Mouse (Mus musculus): ENCODE data around the gene Acox3. TPM values are rescaled to one million over a fixed set of nuclear protein-coding genes. Genes with fewer than 3 reads are reported as not detected.

Acox3 gene
- polyA plus RNA-seq, 1 experiment = 110 TPM

DNA sequence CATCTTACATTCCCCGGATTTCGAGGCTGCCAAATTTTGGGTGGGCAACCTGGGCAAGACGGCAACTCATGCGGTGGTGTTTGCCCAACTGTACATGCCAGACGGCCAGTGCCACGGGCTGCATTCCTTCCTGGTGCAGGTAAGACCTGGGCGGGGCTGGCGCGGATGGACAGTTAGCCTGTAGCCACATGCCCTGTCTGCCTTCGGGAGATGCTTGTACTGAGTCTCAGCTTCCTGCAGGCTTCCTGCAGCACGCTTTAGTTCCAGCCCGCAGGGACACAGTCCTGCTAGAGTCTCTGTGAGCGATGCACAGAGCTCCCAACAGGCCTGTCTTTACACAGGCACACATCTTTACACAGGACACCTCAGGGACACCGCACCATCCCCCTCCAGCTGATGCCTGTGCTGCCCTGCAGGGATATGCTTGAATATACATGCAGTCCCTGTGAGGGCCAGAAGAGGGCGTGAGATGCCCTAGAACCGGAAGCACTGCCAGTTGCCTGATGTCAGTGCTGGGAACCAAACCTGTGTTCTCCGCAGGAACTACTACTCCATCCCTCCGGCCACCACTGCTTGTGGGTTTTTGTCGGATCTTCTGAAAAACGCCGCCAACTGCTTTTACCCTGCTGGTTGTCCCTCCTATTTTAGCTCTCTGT lies 9.4 kb downstream of the Acox3 start:
- H3K27ac ChIP-seq (ENCODE audit: insufficient read depth, low read depth, low read length) = no peak overlapping the region
- TF ChIP-seq CTCF (IDR thresholded peaks at IDR 0.05; ENCODE audit: low read depth, low read length) (no peak), POLR2A (IDR thresholded peaks at IDR 0.05; ENCODE audit: borderline replicate concordance, low read depth, low read length) (no peak)
- H3K4me1 ChIP-seq (ENCODE audit: control insufficient read depth, insufficient read depth, low read length) = no peaks in the 10 kb centered on the region
- no peak overlapping the region for H3K4me3 ChIP-seq (ENCODE audit: insufficient read depth, low read length)

- Histone ChIP-seq H3K27ac (ENCODE audit: insufficient read depth, low read depth, low read length) (no peak overlapping the region), H3K4me1 (ENCODE audit: control insufficient read depth, insufficient read depth, low read length) (no peaks in the 10 kb centered on the region), H3K4me3 (ENCODE audit: insufficient read depth, low read length) (no peak overlapping the region)
- TF ChIP-seq POLR2A (IDR thresholded peaks at IDR 0.05; ENCODE audit: borderline replicate concordance, low read depth, low read length) (no peak), CTCF (IDR thresholded peaks at IDR 0.05; ENCODE audit: low read depth, low read length) (no peak)
Measured at GRCm38 (mm10) chr5:35592824-35593223, 10.0 kb downstream of the Acox3 start.

GRCm38 (mm10) chr5:35593272-35593671 lies 10.4 kb downstream of the Acox3 start:
- Histone ChIP-seq H3K27ac (ENCODE audit: insufficient read depth, low read depth, low read length) (no peak overlapping the region), H3K4me3 (ENCODE audit: insufficient read depth, low read length) (no peak overlapping the region), H3K4me1 (ENCODE audit: control insufficient read depth, insufficient read depth, low read length) (no peaks in the 10 kb centered on the region)
- TF ChIP-seq CTCF (IDR thresholded peaks at IDR 0.05; ENCODE audit: low read depth, low read length) = no peak
- no peak for TF ChIP-seq POLR2A (IDR thresholded peaks at IDR 0.05; ENCODE audit: borderline replicate concordance, low read depth, low read length)

DNA sequence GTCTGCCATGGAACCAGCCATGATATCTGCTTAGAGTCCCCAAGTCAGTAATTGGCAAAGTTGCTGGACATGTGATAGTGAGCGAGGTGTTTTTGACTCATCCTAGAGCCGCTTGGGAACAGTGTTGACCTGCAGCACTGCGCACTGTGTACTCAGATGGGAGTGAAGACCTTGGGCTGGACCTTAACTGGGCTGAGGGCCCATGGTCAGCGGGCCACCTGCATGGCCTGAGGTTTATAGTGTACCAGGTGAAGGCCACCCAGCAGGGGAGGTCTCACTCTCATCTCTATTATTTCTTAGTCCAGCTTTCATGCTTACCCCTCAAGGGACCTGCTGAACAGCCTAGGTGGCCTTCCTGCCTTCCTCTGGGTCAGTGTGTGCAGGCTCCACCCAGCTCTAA lies 11.9 kb downstream of the Acox3 start:
- no peak for TF ChIP-seq CTCF (IDR thresholded peaks at IDR 0.05; ENCODE audit: low read depth, low read length)
- TF ChIP-seq POLR2A (IDR thresholded peaks at IDR 0.05; ENCODE audit: borderline replicate concordance, low read depth, low read length) = no peak
- no peak overlapping the region for H3K4me3 ChIP-seq (ENCODE audit: insufficient read depth, low read length)
- no peaks in the 10 kb centered on the region for H3K4me1 ChIP-seq (ENCODE audit: control insufficient read depth, insufficient read depth, low read length)
- no peak overlapping the region for H3K27ac ChIP-seq (ENCODE audit: insufficient read depth, low read depth, low read length)

GRCm38 (mm10) chr5:35595706-35596105 lies 12.9 kb downstream of the Acox3 start:
- peak; percentile 99 for TF ChIP-seq CTCF (IDR thresholded peaks at IDR 0.05; ENCODE audit: low read depth, low read length)
- no peak for TF ChIP-seq POLR2A (IDR thresholded peaks at IDR 0.05; ENCODE audit: borderline replicate concordance, low read depth, low read length)
- H3K4me3 ChIP-seq (ENCODE audit: insufficient read depth, low read length) = no peak overlapping the region
- H3K27ac ChIP-seq (ENCODE audit: insufficient read depth, low read depth, low read length) = no peak overlapping the region
- no peaks in the 10 kb centered on the region for H3K4me1 ChIP-seq (ENCODE audit: control insufficient read depth, insufficient read depth, low read length)

- no peaks in the 10 kb centered on the region for H3K4me1 ChIP-seq (ENCODE audit: control insufficient read depth, insufficient read depth, low read length)
- TF ChIP-seq POLR2A (IDR thresholded peaks at IDR 0.05; ENCODE audit: borderline replicate concordance, low read depth, low read length) (no peak), CTCF (IDR thresholded peaks at IDR 0.05; ENCODE audit: low read depth, low read length) (no peak)
- no peak overlapping the region for H3K4me3 ChIP-seq (ENCODE audit: insufficient read depth, low read length)
- no peak overlapping the region for H3K27ac ChIP-seq (ENCODE audit: insufficient read depth, low read depth, low read length)
Measured at GRCm38 (mm10) chr5:35596169-35597160, 13.6 kb downstream of the Acox3 start.

DNA sequence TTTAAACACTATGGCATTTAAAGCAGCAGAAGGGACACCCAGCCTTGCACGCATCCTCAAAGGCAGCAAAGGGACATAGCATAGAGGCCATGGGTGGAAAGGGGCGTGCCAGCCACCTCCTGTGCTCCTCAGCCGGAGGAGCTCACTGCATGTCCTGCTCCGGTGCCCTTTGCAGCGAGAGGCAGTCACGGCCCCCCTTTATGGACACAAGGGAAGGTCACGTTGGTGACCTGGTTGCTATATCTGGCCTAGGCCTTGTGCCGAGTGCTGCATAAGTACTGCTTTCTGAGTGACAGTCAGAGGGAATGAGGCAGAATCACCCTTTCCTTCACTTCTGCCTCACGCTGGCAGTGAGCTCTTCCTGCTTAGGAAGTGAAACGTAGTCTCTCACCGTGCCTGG lies 17.4 kb downstream of the Acox3 start:
- peaks cover 5% of the 10 kb centered on the region; the same call in 1 of the 2 replicates for H3K4me1 ChIP-seq (ENCODE audit: control insufficient read depth, insufficient read depth, low read length)
- H3K4me3 ChIP-seq (ENCODE audit: insufficient read depth, low read length) = no peak overlapping the region
- TF ChIP-seq CTCF (IDR thresholded peaks at IDR 0.05; ENCODE audit: low read depth, low read length) (no peak), POLR2A (IDR thresholded peaks at IDR 0.05; ENCODE audit: borderline replicate concordance, low read depth, low read length) (no peak)
- no peak overlapping the region for H3K27ac ChIP-seq (ENCODE audit: insufficient read depth, low read depth, low read length)

DNA sequence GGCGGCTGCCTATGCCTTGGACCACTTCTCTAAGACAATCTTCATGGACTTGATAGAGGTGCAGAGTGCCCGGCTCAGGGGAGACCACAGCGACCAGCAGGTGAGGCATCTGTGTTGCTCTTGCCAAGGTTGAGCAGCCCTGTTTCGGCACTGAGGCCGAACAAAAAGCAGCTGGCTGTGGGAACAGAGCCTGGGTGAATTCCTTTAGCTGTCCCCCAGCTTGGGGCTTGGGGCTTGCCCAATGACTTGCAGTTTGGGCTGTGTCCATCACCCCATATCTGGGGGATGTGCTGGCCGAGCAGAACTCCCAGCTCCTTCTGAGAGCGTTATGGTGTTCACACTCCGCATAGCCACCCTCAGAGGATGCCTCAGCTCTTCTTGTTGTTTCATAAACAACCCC lies 18.7 kb downstream of the Acox3 start:
- H3K27ac ChIP-seq (ENCODE audit: insufficient read depth, low read depth, low read length) = no peak overlapping the region
- H3K4me3 ChIP-seq (ENCODE audit: insufficient read depth, low read length) = no peak overlapping the region
- peaks cover 10% of the 10 kb centered on the region; the same call in 1 of the 2 replicates for H3K4me1 ChIP-seq (ENCODE audit: control insufficient read depth, insufficient read depth, low read length)
- TF ChIP-seq POLR2A (IDR thresholded peaks at IDR 0.05; ENCODE audit: borderline replicate concordance, low read depth, low read length) (no peak), CTCF (IDR thresholded peaks at IDR 0.05; ENCODE audit: low read depth, low read length) (no peak)

DNA sequence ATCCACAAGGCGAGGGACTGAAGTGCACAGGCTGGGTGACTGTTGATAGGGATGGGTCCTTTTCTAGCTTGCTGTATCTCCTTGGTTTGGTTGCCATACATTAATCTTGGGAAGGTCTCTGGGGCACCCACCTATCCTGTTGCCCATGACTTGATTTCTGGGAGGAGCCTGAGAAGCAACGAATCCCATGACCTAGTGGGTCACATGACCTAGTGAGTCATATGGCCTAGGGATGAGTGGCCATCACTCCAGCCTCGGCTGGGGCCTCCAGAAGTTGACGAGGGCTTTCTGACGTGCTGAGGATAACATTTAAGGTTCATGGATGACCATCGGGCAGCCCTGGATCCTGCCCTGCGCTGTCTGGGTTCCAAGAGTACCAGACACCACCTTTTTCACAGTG lies 22.5 kb downstream of the Acox3 start:
- no peak overlapping the region for H3K4me3 ChIP-seq (ENCODE audit: insufficient read depth, low read length)
- peaks cover 10% of the 10 kb centered on the region; the same call in 1 of the 2 replicates for H3K4me1 ChIP-seq (ENCODE audit: control insufficient read depth, insufficient read depth, low read length)
- no peak for TF ChIP-seq CTCF (IDR thresholded peaks at IDR 0.05; ENCODE audit: low read depth, low read length)
- TF ChIP-seq POLR2A (IDR thresholded peaks at IDR 0.05; ENCODE audit: borderline replicate concordance, low read depth, low read length) = no peak
- H3K27ac ChIP-seq (ENCODE audit: insufficient read depth, low read depth, low read length) = no peak overlapping the region

DNA sequence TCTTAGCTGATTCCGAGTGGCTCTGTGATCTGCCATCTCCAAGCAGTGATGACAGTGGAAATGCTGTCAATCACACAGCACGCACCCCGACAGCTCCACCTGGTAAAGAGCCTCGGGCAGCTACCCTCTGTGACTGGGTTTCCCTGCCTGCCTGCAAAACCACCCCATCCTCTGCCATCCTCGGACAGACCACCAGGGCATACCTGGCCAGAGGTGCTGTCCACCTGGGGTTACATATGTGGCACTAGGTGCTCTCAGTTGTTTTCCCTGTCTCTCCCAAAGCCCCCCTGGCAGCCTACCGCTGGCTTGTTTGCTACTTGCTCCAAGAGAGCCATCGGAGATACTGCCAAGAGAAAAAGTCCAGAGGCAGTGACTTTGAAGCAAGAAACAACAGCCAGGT lies 24.0 kb downstream of the Acox3 start:
- Histone ChIP-seq H3K4me3 (ENCODE audit: insufficient read depth, low read length) (no peak overlapping the region), H3K4me1 (ENCODE audit: control insufficient read depth, insufficient read depth, low read length) (peaks cover 10% of the 10 kb centered on the region; the same call in 1 of the 2 replicates), H3K27ac (ENCODE audit: insufficient read depth, low read depth, low read length) (no peak overlapping the region)
- no peak for TF ChIP-seq POLR2A (IDR thresholded peaks at IDR 0.05; ENCODE audit: borderline replicate concordance, low read depth, low read length)

Data from bone marrow macrophage, adult 2 months (primary cell).